Mouse (Mus musculus): Measurements from ENCODE around the gene Palm2.

DNA sequence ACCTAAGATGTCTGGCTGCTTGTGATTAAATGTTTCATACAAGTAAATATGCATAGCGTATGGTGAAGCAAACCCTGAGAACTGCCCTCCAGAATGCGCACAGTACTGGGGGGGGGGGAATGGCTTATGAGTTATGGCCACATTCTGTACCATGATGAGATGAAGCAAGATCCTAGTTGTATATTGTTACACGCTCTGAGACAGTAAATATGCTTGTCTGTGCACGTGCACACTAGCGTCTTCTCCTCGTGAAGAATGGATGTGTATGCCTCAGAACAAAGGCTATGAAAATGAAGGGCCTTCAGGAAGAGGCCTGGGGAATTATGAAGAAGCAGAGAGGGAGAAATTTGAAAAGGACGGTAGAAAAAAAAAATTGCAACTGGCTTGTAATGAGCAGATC is 48.4 kb downstream of the Palm2 start:
- no peak for TF ChIP-seq CTCF (IDR thresholded peaks at IDR 0.05; ENCODE audit: low read depth)
- no peak for TF ChIP-seq EP300 (IDR thresholded peaks at IDR 0.05; ENCODE audit: low read depth)

All from liver, postnatal 0 days (tissue).